ENCODE assay signal across 18 mouse cellular contexts in the genomic region with DNA sequence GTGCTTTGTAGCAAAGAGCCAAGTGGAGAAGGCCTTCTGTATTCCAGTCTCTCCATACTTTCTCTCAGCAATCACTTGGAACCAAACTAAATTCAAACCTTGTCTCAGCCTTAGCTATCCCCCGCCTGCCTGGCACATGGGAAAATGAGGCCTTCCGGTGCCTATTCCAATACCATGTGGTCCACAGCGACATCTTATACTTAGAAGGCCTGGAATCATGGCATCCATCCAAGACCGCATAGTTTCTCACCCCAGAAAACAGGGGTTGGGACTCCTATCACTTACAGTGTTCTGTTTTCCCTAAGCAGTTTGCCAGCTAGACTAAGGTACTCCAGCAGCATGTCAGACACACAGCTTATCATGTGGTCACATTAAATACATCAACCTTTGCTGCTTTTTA.
"Had no signal": no experiment of that assay in that cellular context is flagged by ENCODE, and none has a peak within 500 bp of the region (broad histone marks: within the 10 kb centered on the region; RNA-seq: fewer than 3 reads in every experiment).

No protein-coding gene starts in this region.

- DNase-seq: lung, adult 18-20 months; lung, postnatal 4 days; midbrain, embryonic 14.5 days; retina, postnatal 1 day; right cerebral cortex, adult 18-20 months; right cerebral cortex, postnatal 25 days; right cerebral cortex, postnatal 4 days; spleen, adult 18-20 months; thymus, adult 2 months; thymus, postnatal 25 days; thymus, postnatal 4 days had no signal

- H3K27me3 ChIP-seq: lung, embryonic 15.5 days; midbrain, embryonic 12.5 days; neural tube, embryonic 12.5 days had no signal

- H3K27ac ChIP-seq: lung, embryonic 15.5 days; midbrain, embryonic 10.5 days; midbrain, embryonic 12.5 days; neural tube, embryonic 12.5 days had no signal

- H3K4me2 ChIP-seq: lung, embryonic 15.5 days; midbrain, embryonic 12.5 days; neural tube, embryonic 12.5 days had no signal

- H3K9ac ChIP-seq: lung, embryonic 15.5 days; midbrain, embryonic 12.5 days; neural tube, embryonic 12.5 days had no signal

- ATAC-seq: lung, postnatal 0 days; midbrain, embryonic 16.5 days had no signal

- H3K4me1 ChIP-seq: lung, embryonic 15.5 days; midbrain, embryonic 10.5 days; midbrain, embryonic 12.5 days; neural tube, embryonic 12.5 days had no signal

- H3K9me3 ChIP-seq: lung, embryonic 15.5 days; midbrain, embryonic 10.5 days; midbrain, embryonic 12.5 days; neural tube, embryonic 12.5 days had no signal

- H3K4me3 ChIP-seq: lung, embryonic 15.5 days; midbrain, embryonic 10.5 days; midbrain, embryonic 12.5 days; myocyte; neural tube, embryonic 12.5 days had no signal

- H3K36me3 ChIP-seq: lung, embryonic 15.5 days; midbrain, embryonic 10.5 days; midbrain, embryonic 12.5 days; neural tube, embryonic 12.5 days had no signal
